Mouse (Mus musculus) bone marrow, adult 2 months (tissue): ENCODE measurements at regions not wholly inside any gene's neighbourhood (a gene's known extent, or its start where the extent isn't known, plus 50 kb on each side); places are given as distances from the start of the nearest gene placed in this dataset.

Experiments used
- CTCF ChIP-seq: fragments of 200-500 bp; IDR thresholded peaks from 2 replicates; pipeline ENCODE4 v1.5.1; 2011; ENCODE audit warnings: low read length, control low read depth; ENCODE audit not compliant: control insufficient read depth, insufficient read depth
- POLR2A ChIP-seq: fragments of 200-500 bp; IDR thresholded peaks from 2 replicates; pipeline ENCODE4 v1.6.1; 2011; ENCODE audit warnings: low read depth, mild to moderate bottlenecking, control low read depth, low read length, borderline replicate concordance; ENCODE audit not compliant: control insufficient read depth

- TF ChIP-seq POLR2A (no peak), CTCF (no peak)
These were observed 128.6 kb downstream of the H2al2a start for GRCm38 (mm10) chr2:17868145-17868544.
